Mouse (Mus musculus): Measurements from ENCODE around the gene Gm3739. TPM values are rescaled to one million over a fixed set of nuclear protein-coding genes. Genes with fewer than 3 reads are reported as not detected.
"Not testable (repeated sequence)": the region's sequence is repeated elsewhere in the genome, so short reads cannot be mapped to it uniquely, and the experiment has no call there.

Gm3739 gene
- 1.8 and 2.4 TPM in 2 replicates for polyA plus RNA-seq (2012; rRNA removed)

- not testable (repeated sequence) for H3K27ac ChIP-seq (ENCODE audit: control insufficient read depth, insufficient read depth, low read depth, low read length); H3K4me1 ChIP-seq (ENCODE audit: control insufficient read depth, insufficient read depth, low read length); H3K27me3 ChIP-seq (ENCODE audit: control insufficient read depth, insufficient read depth, low read length); H3K4me3 ChIP-seq (ENCODE audit: control insufficient read depth, low read depth, low read length); H3K36me3 ChIP-seq (ENCODE audit: control insufficient read depth, insufficient read depth, low read length)
These were observed at the start of gene Gm3739 for GRCm38 (mm10) chr14:7314661-7315060. Gene Gm3739 (minus strand): TSS chr14:7315049.

GRCm38 (mm10) chr14:7332295-7332694 lies 17.4 kb upstream of the Gm3739 start, which contains the start of gene Gm5797:
Gene Gm5797 (minus strand): TSS chr14:7332395.
- H3K27me3 ChIP-seq (ENCODE audit: control insufficient read depth, insufficient read depth, low read length); H3K4me1 ChIP-seq (ENCODE audit: control insufficient read depth, insufficient read depth, low read length); H3K4me3 ChIP-seq (ENCODE audit: control insufficient read depth, low read depth, low read length); H3K27ac ChIP-seq (ENCODE audit: control insufficient read depth, insufficient read depth, low read depth, low read length); H3K36me3 ChIP-seq (ENCODE audit: control insufficient read depth, insufficient read depth, low read length): not testable (repeated sequence)

- H3K27me3 ChIP-seq (ENCODE audit: control insufficient read depth, insufficient read depth, low read length); H3K27ac ChIP-seq (ENCODE audit: control insufficient read depth, insufficient read depth, low read depth, low read length); H3K4me1 ChIP-seq (ENCODE audit: control insufficient read depth, insufficient read depth, low read length); H3K4me3 ChIP-seq (ENCODE audit: control insufficient read depth, low read depth, low read length); H3K36me3 ChIP-seq (ENCODE audit: control insufficient read depth, insufficient read depth, low read length): not testable (repeated sequence)
These were observed 244 bp upstream of the Gm3739 start for GRCm38 (mm10) chr14:7315093-7315492.

DNA sequence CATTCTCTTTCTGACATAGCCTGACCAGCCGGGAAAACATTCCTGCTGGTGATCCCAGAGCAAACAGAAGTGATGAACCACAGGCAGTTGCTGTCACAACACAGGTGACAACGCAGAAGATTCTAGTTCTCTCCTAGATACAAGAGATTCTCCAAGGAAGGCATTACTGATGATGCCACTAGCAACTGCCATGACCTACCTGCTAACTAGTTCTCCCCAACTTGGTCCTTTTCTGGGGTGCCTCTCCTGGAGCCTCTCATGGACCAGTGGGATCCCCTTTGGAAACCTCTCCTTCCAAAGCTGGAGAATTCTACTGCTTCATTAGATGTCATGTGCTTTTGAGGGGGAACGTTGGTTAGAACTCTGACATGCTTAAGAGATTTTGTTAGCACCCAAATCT lies 50.2 kb downstream of the Gm3739 start, which contains the start of gene Gm3727:
TSS of gene Gm3727 (minus strand) at position 101 of the 400 bp plus-strand sequence.
- H3K36me3 ChIP-seq (ENCODE audit: control insufficient read depth, insufficient read depth, low read length); H3K27ac ChIP-seq (ENCODE audit: control insufficient read depth, insufficient read depth, low read depth, low read length); H3K4me3 ChIP-seq (ENCODE audit: control insufficient read depth, low read depth, low read length); H3K4me1 ChIP-seq (ENCODE audit: control insufficient read depth, insufficient read depth, low read length); H3K27me3 ChIP-seq (ENCODE audit: control insufficient read depth, insufficient read depth, low read length): not testable (repeated sequence)

Other genes with a start within 250 kb of the Gm3739 start
- 0.83 and 0.94 TPM in 2 replicates for gene Gm3696, start 214.4 kb downstream of the Gm3739 start, polyA plus RNA-seq (2012; rRNA removed)
- 0.70 and 0.93 TPM in 2 replicates for gene Gm6676, start 189.6 kb downstream of the Gm3739 start, polyA plus RNA-seq (2012; rRNA removed)
- 0.67 and 1.3 TPM in 2 replicates for gene Gm3512, start 140.5 kb downstream of the Gm3739 start, polyA plus RNA-seq (2012; rRNA removed)
- 0.70 and 0.93 TPM in 2 replicates for gene Gm16434, start 120.5 kb downstream of the Gm3739 start, polyA plus RNA-seq (2012; rRNA removed)
- gene Gm3727, start 50.3 kb downstream of the Gm3739 start, polyA plus RNA-seq (2012; rRNA removed): 1.6 TPM in 1 of 2 replicates, not detected in the other
- 7.4 and 8.1 TPM in 2 replicates for gene Gm5797, start 17.3 kb upstream of the Gm3739 start, polyA plus RNA-seq (2012; rRNA removed)
- 0.97 and 1.6 TPM in 2 replicates for gene Gm8374, start 50.1 kb upstream of the Gm3739 start, polyA plus RNA-seq (2012; rRNA removed)
- gene Gm3755, start 135.9 kb upstream of the Gm3739 start, polyA plus RNA-seq (2012; rRNA removed): 0.33 and 0.71 TPM in 2 replicates
- 0.55 and 1.7 TPM in 2 replicates for gene Gm3752, start 168.7 kb upstream of the Gm3739 start, polyA plus RNA-seq (2012; rRNA removed)

All from testis, adult 2 months (tissue).